Mouse (Mus musculus): ENCODE measurements at regions not wholly inside any gene's neighbourhood (a gene's known extent, or its start where the extent isn't known, plus 50 kb on each side); places are given as distances from the start of the nearest gene placed in this dataset.
"Not testable (repeated sequence)": the region's sequence is repeated elsewhere in the genome, so short reads cannot be mapped to it uniquely, and the experiment has no call there.

DNA sequence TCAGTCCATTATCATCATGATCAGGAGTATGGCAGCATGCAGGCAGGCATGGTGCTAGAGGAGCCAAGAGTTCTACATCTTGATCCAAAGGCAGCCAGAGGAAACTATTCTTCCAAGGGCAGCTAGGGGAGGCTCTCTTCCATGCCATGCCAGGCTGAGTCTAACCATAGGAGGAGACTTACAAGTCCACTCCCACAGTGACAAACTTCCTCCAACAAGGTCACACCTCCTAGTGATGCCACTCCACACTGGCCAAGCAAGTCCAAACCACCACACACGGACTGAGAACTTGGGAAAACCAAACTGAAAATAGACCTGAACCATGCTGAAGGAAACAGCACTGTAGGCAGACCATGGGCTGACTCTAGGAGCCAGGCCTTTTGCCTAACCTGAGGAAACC, 197.4 kb downstream of the Prex1 start:
- intact Hi-C loops (cut with DNase I) = loop anchor here (5.0 kb wide), 1 partner anchor 44 kb away; no protein-coding TSS in a partner anchor
- DNase-seq (ENCODE audit: low spot score in 2 of 2) = no peak

DNA sequence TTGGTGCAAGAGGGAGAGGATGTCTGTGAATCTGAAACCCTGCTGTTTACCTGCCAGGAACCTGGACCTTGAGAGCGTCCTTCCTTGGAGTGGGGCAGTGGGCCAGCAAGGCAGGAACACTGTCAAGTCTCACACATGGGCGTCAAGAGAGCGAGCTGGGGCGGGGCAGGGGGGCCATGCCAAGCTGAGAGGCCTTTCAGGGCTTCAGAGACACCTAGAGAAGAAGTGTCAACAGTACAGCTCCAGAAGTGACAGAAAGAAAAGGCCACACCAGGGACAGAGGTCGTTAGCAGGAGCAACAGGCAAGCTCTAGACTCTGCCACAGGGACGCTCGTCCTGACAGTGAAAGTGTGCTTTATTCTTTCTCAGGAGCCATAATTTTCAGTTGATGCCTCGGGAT, 199.0 kb downstream of the Prex1 start:
- intact Hi-C loops (cut with DNase I) = loop anchor here (5.0 kb wide), 1 partner anchor 42 kb away; no protein-coding TSS in a partner anchor
- DNase-seq (ENCODE audit: low spot score in 2 of 2) = no peak

DNA sequence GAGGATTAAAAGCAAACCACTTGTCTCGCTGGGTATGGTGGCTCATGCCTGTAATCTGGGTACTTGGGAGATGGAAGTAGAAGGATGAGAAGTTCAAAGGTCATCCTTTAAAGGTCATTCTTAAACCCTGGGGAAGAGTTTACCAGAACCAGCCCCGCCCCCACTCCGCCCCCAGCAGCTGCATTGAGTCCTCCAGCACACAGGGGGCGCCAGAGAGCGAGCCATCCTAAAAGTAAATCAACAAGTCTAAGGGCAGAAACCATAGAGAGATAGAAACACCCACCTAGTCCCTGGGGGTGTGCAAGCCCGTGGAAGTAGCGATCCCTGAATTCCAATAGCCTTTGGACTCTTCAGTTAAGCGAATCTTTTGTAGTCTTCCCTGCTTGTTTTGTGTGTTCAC, 201.1 kb downstream of the Prex1 start:
- intact Hi-C loops (cut with DNase I) = no loop called here
- DNase-seq (ENCODE audit: low spot score in 2 of 2) = no peak

DNA sequence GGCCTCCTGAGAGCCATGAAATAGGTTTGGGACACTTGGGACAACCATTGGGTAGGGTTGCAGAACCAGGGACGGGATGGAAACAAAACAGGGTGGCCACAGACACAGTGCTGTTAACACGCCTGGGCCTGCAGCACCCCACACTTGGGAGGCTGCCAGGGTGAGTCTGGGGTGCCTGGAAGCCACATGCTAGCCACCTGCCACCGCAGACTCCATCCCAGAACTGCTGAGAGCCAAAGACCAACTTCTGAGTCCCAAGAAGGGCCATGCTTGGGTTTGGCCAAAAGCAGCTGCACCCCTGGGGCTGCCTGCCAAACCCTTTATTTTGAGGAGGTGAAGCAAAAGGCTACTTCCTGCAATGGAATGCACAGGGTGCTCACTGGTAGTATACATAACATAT, 202.2 kb downstream of the Prex1 start:
- intact Hi-C loops (cut with DNase I); DNase-seq (ENCODE audit: low spot score in 2 of 2): not testable (repeated sequence)

DNA sequence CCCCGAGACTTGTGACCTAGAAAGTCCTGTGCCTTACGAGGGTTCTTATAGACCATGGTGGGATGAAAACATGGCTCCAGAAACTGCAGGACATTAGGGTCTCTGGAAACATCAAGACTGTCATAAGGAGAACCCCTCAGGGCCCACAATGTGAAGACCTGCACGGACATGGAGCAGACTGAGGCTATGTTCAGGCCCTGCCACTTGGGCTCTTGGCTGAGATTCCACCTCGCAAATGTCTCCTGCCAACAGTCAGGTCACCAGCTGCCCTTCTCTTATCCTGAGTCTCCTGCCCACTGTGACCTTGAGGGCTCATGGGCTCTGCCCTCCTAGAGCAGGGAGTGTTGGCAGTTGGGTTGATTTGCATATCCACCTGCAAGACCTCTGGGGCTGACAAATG, 202.9 kb downstream of the Prex1 start:
- intact Hi-C loops (cut with DNase I) = no loop called here
- DNase-seq (ENCODE audit: low spot score in 2 of 2) = no peak

DNA sequence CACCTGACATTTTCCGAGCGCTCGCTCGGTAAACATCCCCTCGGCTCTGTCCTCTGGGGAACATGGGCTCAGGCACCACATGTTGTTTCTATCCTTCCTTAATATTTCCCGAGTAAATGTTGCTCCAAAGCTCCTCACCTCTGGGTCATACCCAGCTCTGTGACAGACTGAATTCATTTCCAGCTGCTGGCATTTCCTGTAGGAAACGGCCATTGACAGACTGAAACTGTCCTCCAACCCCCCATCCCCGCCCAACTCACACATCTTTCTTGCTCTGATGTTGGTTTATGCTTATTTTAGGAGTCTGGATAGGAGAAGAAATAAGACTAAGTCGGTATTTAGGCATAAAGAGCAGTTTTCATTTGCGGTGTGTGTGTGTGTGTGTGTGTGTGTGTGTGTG, 204.0 kb downstream of the Prex1 start:
- no peak for DNase-seq (ENCODE audit: low spot score in 2 of 2)
- intact Hi-C loops (cut with DNase I) = no loop called here

DNA sequence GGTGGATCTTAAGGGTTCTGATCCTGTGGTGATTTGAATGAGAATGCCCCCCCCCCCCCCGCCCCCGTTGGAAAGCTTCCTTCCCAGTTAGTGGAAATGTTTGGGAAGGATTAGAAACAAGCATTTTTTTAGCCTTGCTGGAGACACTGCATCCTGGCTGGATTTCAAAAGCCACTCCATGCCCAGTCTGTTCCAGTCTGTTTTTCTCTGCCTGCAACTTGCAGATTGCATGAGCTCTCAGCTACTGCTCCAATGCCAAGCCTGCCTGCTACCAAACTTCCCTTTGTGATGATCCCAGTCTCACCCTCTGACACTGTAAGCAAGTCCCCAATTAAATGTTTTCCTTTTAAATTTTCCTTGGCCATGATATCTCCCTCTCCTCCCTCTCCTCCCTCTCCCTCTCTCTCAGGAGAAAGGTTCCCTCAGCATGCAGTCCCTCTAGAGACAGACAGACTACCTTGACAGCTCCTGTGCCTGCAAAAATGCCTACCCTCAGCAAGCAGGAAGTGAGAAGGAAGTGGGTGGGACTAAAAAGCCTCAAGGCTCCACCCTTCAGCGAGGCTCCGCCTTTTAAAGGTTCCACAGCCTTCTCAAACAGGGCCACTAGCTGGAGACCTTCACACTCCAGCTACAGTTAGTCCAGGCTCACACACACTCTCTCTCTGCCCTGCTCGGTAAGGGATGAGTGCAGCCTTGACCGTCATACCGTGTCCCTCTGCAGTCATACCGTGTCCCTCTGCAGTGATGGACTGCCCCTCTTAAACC, 204.8 kb downstream of the Prex1 start:
- no peak for DNase-seq (ENCODE audit: low spot score in 2 of 2)
- intact Hi-C loops (cut with DNase I) = no loop called here

DNA sequence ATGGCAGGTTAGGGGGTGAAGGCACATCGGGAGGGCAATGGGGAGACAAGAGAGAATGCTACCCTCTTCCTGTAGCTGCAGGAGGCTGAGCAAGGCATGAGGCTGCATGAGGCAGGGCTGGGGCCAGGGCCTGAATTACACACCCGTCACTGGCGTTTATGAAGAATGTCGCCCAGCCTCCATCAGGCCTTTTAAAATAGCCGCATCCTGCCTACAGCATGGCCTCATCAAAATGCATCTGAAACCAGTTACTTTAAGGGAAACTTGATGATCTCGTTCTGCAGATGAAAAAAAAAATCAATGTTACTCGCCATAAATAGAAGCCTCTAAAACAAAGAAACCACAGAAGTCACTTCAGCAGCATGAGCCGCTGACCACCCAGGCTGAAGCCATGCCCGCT, 208.3 kb downstream of the Prex1 start:
- no peak for DNase-seq (ENCODE audit: low spot score in 2 of 2)
- intact Hi-C loops (cut with DNase I) = no loop called here

DNA sequence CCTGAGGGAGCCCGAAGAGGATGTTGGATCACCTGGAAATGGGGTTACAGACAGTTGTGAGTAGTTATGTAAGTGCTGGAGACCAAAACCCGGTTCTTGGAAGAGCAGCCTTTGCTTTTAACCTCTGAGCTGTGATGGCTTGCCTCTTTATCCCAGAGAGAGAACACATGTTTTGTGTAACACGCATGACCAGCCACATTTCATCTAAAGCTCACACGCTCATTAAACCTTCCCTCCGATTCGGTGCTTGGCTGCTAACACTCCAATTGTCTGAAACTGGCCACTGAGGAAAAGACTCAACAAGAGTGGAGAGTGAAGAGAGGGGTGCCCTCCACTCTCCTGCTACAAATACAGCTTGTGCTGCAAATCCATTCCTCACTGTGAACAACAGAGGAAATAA, 210.0 kb downstream of the Prex1 start:
- DNase-seq (ENCODE audit: low spot score in 2 of 2) = no peak
- intact Hi-C loops (cut with DNase I) = no loop called here

DNA sequence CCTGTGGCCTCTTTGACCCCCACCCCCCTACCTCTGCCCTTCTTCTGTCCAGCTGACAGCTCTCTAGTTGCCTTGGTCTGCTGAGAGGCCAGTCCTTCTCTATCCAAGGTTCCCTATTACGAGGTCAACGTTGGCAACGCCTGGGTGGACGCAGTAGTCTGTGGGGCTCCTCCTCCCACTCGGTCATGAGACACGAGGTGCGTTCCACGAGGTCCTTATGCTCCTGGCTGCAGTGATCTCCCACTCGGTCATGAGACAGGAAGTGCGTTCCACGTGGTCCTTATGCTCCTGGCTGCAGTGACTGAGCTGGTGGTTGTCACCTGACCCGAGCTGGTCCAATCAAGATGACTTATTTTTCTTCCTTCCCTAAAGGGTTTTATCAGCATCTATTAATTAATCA, 220.7 kb downstream of the Prex1 start:
- DNase-seq (ENCODE audit: low spot score in 2 of 2) = no peak
- intact Hi-C loops (cut with DNase I) = no loop called here

DNA sequence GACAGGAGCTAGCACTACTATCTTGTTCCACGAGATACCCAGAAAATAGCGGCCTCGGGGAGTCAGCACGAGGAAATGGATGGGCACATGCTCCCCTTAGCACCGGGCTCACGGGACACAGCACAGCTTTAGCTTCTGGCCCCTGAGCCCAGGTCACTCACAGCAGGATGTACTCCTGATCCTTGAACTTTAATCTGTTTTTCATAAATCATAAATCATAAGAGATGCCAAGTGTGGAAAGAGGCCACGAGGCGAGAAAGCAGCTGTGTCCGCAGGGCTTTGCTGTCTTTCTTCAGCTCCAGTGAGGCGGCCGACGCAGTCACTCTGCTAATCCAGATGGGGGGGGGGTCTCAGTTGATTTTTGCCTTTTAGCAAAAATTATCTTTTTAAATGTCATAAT, 221.2 kb downstream of the Prex1 start:
- intact Hi-C loops (cut with DNase I) = no loop called here
- no peak for DNase-seq (ENCODE audit: low spot score in 2 of 2)

DNA sequence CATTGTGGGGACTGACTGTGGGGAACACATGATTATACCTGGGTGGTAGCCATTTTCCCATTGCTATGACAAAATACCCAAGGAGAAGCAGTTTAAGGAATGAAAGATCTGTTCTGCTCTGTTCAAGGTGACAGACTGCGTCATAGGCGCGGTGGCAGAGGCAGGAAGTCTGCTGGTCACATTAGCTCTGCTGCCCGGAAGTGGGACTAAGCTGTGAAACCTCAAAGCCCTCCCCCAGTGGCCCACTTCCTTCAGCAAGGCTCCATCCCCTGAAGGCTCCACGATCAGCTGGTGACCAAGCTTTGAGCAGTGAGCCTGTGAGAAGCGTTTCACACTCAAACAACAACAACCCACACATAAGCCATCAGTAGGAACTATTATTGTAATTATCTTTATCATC, 221.8 kb downstream of the Prex1 start:
- intact Hi-C loops (cut with DNase I) = no loop called here
- DNase-seq (ENCODE audit: low spot score in 2 of 2) = no peak

DNA sequence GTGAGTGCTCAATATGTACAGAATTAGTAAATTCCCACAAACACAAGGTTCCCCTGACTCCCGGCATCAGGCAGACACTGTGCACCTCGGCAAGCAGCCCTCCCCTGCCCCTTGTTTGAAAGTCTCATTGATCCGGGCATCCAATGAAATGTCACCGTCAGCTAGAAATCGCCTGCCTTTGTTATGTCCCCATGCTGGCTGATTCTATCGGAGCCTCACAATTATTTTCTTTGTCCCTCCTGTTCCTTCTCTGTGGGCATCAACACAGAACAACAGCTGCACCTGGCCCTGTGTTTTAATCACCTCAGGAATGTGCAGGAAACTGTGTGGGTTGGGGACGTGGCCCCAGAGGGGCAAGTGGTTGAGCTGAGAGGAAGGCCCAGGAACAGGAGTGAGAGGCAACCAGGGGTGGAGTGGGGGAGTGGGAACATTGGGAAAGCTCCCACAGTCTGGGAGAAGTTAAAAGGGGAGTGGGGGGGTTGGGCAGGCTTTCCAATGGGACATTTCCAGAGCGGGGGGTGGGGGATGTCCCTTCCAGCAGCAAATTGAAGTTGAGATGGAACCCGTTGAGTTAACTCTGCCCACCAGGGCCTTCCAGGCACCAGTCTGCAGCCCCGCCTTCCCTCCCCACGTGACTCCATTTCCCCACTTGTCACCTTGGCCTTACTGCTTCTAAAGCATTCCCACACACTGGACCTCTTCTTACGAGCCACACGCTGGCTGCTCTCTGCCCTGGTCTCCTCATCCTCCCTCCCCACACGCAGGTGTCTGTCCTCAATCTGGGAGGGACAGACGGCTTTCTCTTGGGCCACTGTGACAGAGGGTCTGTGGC, 224.4 kb downstream of the Prex1 start:
- DNase-seq (ENCODE audit: low spot score in 2 of 2) = no peak
- intact Hi-C loops (cut with DNase I) = no loop called here

DNA sequence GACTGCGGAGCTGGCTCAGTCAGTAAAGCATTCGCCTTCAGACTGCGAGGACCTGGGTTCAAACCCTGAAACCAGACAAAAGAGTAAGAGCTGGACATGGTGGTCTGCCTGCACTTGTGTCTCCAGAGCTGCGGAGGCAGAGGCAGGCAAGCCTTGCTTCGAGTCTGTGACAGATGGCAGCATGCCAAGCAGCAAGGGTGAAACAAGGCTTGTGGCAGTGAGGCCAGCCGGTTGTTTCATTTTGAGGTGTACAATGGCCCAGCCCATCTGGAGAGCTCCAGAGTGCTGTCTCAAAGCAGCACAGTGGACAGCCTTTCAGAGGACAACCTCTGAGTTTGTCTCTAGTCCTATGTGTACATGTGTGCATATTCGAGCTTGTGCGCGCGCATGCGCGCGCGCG, 225.9 kb downstream of the Prex1 start:
- DNase-seq (ENCODE audit: low spot score in 2 of 2) = peak in 1 of 2 experiments; percentile 52
- intact Hi-C loops (cut with DNase I) = no loop called here

DNA sequence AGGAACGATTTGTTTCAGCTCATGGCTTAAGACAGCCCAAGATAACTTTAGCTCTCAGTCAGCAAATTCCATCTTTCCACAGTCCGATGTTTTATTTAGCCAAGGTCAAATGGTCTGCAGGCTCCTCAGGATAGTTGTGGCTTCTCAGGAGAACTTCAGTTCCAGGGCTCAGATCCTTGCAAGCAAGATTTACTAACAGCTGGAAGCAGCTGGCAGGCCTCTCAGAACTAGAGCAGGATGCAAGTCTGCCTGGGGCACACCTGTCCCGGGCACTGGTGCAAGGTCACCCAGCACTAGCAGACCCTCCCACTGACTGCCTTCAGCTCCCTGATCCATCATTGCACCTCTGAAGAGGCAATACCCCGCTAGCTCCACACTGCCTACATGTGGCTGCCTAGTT, 227.8 kb downstream of the Prex1 start:
- DNase-seq (ENCODE audit: low spot score in 2 of 2) = no peak
- intact Hi-C loops (cut with DNase I) = no loop called here

DNA sequence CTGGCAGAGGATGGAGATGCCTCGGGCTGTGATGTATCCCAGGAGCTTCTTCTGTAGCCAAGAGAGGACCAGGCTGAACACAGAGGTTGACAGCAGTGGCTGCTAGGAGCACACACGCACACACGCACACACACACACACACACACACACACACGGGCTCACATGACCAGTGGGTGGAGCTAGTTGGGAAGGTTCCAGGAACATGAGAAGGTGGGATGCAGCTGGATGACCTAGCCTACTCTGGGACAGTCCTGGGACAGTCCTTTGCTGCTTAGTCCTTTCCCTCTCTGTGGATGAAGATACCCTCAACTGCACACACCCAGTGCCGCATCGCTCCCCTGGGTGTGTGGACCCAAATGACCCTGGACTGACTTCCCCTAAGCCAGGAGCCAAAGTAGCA, 228.3 kb downstream of the Prex1 start:
- intact Hi-C loops (cut with DNase I) = no loop called here
- no peak for DNase-seq (ENCODE audit: low spot score in 2 of 2)

DNA sequence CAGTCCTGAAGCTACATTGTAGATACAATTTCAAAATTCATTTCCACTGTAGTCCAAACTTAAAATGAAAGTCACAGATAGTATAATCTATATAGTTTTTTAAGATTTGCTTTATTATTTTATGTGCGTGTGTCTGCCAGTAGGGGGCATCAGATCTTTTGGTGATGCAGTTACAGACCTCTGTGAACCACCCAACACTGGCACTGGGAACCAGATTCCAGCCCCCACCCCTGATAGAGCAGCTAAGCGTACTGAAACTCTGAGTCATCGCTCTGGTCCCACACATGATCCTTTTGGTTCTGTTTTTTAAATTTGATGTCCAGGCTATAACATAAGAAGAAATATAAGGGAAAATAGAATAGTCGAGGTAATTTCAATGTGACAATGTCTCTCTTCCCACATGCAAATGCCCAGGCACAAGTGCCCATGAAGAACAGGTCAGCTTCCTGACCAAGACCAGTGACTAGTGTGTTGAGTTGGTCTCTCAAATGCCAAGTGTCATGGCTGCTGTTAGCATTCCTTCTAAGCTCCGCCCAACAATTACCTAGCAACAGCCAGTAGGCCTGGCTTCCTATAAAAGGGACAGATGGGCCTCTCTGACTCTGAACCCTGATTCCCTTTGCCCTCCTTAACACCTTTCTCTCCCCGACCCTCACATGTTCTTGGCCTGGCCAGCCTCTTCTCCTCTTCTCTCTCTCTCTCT, 229.9 kb downstream of the Prex1 start:
- intact Hi-C loops (cut with DNase I) = no loop called here
- DNase-seq (ENCODE audit: low spot score in 2 of 2) = no peak

DNA sequence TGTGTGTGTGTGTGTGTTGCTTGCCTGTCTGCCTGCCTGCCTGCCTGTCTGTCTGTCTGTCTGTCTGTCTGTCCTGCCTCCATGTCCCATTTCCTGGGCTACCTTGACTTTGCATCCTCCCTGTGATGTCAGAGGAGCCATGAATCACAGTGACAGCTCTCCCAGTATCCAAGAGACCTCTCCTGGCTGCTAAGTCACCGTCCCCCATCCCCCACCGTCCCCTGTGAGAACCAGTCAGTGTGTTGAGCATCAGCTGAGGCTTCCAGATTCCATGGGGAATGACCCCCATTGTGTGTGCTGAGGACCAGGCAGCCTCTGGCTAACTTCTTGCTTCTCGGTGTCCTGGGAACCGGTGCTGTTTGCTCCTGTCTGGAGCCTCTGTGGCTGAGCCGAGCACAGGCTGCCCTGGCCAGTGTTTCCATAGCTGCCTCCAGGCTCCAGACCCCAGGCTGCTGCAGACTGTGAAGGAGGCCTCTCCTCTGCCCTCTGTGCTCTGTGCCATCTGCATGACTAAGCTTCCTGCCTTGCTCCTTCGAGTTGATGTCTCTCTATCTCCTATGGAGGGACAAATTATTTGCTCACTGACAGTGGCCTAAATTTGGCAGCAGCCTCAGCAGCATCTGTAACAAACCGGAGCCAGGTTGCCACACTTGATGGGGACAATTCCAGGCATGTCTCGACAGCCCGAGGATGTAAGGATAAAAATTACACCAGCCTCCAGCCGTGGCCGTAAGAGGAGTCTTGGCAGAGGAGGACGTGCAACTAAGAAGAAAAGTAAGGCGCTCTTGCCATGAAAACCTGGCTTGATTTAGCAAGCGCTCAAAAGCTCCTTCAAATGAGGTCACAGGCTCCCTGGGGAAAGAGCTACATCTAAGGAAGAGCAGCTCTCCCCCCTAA, 230.7 kb downstream of the Prex1 start:
- intact Hi-C loops (cut with DNase I) = no loop called here
- DNase-seq (ENCODE audit: low spot score in 2 of 2) = peak; percentile 49 to 57

DNA sequence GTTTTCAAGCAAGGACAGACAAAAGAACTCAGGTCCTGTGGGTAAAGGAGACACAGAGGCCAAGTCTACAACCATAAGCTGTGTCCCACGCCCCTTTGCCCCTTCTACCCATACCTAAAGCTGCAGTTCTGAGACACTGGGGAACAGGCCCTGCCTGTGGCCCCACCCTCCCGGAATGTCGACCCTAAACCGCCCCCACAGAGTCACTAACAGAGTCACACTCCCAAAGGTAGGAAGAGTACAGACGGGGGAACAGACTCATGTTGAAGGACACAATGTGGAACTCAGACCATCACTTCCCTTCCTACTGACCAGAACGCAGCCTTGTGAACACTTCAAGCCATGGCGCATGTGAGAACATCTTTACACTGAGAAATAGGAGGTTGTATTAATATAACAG, 231.9 kb downstream of the Prex1 start:
- intact Hi-C loops (cut with DNase I) = no loop called here
- DNase-seq (ENCODE audit: low spot score in 2 of 2) = no peak
